Mouse (Mus musculus): ENCODE data around the gene 6030408B16Rik.

GRCm38 (mm10) chr15:101260387-101260786, 32.6 kb upstream of the 6030408B16Rik start:
- TF ChIP-seq POLR2A (IDR thresholded peaks at IDR 0.05; ENCODE audit: borderline replicate concordance, low read depth, low read length): no peak
- no peak for TF ChIP-seq CTCF (IDR thresholded peaks at IDR 0.05; ENCODE audit: low read depth, low read length)

Measured in bone marrow macrophage, adult 2 months (primary cell).